Mouse (Mus musculus): ENCODE results near the gene Plekhj1.

Gene Plekhj1

DNA sequence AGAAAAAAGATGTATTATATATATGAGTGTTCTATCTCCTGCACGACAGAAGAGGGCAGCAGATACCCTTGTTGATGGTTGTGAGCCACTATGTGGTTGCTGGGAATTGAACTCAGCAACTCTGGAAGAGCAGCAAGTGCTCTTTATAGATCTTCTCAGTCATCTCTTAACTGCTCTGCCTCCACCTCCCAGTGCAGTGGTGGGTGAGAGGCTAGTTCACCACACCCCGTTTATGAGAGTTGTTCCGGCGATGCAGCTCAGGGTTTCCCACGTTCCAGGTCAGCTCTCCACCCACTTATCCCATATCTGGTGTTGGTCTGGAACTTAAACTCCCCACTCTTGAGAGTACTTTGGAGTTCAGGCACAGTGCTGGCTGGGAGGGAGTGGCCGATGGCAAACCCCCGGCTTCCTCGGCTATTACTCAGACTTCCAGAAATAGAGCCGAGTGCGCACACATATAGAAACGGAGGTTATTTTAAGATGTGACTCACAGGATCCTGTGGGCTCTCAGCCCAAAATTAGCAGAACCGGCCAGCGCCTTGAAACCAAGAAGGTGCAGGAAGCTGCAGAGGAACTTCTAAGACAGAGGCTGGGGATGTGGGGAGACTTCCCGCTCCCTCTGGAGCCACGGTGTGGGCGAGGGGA, 47.1 kb downstream of the Plekhj1 start:
- no peak for DNase-seq (ENCODE audit: low read depth, low spot score)

DNA sequence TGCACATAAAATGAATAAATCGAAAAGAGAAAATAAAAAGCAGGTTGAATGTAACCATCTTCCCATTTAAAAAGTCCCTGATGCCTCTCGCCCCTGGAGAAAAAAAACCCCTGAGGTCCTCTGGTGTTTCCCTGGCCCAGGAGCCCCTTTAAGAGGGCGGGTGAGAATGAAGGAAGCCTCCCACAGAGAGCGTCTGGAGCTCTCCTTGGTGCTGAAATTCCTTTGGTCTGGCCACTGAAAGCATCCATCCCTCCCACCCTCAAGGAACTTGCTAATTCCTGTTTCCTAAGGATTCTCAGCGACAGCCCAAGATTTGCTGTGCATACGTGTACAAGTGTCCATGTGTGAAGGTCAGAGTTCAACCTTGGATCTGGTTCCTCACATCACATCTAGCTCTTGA, 49.8 kb downstream of the Plekhj1 start:
- DNase-seq (ENCODE audit: low read depth, low spot score) = no peak

DNA sequence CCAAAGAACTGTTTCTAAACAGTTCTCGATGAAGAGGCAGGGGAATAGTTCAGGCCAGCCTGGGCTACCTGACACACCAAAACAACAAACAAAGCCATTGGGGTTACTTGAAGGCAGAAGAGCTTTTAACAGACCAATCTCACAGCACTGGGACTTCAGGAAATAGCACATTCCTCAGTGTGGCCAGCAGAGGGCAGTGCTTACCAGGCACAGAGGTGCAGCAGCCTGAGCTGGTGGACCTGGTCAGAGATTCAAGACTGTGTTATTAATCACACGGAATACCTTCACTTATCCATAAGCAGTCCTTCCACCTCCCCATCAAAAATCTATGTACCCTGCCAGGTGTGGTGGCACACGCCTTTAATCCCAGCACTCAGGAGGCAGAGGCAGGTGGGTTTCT, 51.0 kb downstream of the Plekhj1 start:
- DNase-seq (ENCODE audit: low read depth, low spot score) = peak; percentile 59
